Mouse (Mus musculus) forebrain, embryonic 14.5 days (tissue): ENCODE data around the gene Adipoq. TPM values are rescaled to one million over a fixed set of nuclear protein-coding genes. Genes with fewer than 3 reads are reported as not detected.
A peak's percentile ranks its signal among the peaks of the same experiment; 100 is the strongest.

Experiments used
- ATAC-seq: fragments of 200-750 bp; cut with Nextera tagmentation; 2 replicates; pipeline ENCODE4 v1.8.0; 2017; ENCODE audit warnings: mild to moderate bottlenecking, moderate library complexity
- DNase-seq: peaks from one replicate; pipeline ENCODE4 v3.0.0-alpha.2; 2015; ENCODE audit warnings: low spot score
- H3K27ac ChIP-seq: fragments of 300-500 bp; sonication (generic); 2 replicates; pipeline ENCODE4 v1.5.1; 2014; ENCODE audit warnings: low read depth, mild to moderate bottlenecking, control low read depth, low read length, moderate library complexity
- H3K27me3 ChIP-seq: fragments of 300-500 bp; sonication (generic); replicated peaks from 2 replicates; pipeline ENCODE4 v1.6.1; 2014; ENCODE audit warnings: low read length, control low read depth, mixed read lengths; ENCODE audit not compliant: control insufficient read depth, insufficient read depth
- H3K36me3 ChIP-seq: fragments of 300-500 bp; sonication (generic); 2 replicates; pipeline ENCODE4 v1.6.1; 2014; ENCODE audit warnings: low read length, control low read depth; ENCODE audit not compliant: control insufficient read depth, insufficient read depth
- H3K4me1 ChIP-seq: fragments of 300-500 bp; sonication (generic); 2 replicates; pipeline ENCODE4 v1.6.1; 2014; ENCODE audit warnings: antibody characterized with exemption, low read length, control low read depth; ENCODE audit not compliant: control insufficient read depth, insufficient read depth
- H3K4me2 ChIP-seq: fragments of 300-500 bp; sonication (generic); 2 replicates; pipeline ENCODE4 v1.6.1; 2014; ENCODE audit warnings: mild to moderate bottlenecking, control low read depth, low read length
- H3K4me3 ChIP-seq: fragments of 300-500 bp; sonication (generic); 2 replicates; pipeline ENCODE4 v1.5.1; 2014; ENCODE audit warnings: low read depth, low read length, control low read depth
- H3K9ac ChIP-seq: fragments of 300-500 bp; sonication (generic); 2 replicates; pipeline ENCODE4 v1.6.1; 2014; ENCODE audit warnings: mild to moderate bottlenecking, low read length, control low read depth, moderate library complexity
- H3K9me3 ChIP-seq: fragments of 300-500 bp; sonication (generic); replicated peaks from 2 replicates; pipeline ENCODE4 v1.6.1; 2016; ENCODE audit warnings: low read length, control low read depth, mixed read lengths; ENCODE audit not compliant: control insufficient read depth
- WGBS: fragments of 180-500 bp; shearing (Covaris S2); extraction: QIAGEN DNeasy Blood & Tissue Kit; methylation state at CpG from one replicate; pipeline ENCODE4 v1.1.7; 2014; 5-methylcytosine and 5-hydroxymethylcytosine counted together
- polyA plus RNA-seq: library from polyadenylated mRNA; unstranded; fragments of >200 nt; fragmentation: Nextera tagmentation; extraction: Ambion mirVana; gene quantifications from 2 replicates; pipeline ENCODE4 v1.2.1, GENCODE M21; 2014

Adipoq gene
- polyA plus RNA-seq, 1 experiment from 2014 or later = not detected

DNA sequence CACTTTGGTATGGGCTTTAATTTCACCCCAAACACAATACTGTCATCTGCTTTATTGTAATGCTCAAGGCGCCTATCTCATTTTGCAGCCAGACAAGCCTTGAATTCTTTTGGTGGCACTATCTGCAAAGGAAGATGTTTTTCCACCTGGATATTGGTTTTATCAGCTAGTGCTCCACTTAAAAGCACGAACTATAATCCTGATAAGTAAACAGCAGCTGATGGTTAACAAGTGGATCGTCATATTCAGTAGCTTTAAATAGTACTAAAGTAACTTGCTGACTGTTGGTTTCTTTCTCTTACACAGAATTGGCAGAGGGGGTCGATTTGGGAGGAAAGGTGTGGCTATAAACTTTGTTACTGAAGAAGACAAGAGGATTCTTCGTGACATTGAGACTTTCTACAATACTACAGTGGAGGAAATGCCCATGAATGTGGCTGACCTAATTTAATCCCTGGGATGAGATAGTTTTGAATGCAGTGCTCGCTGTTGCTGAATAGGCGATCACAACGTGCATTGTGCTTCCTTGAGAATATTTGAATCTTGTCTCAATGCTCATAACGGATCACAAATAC lies 33.4 kb upstream of the Adipoq start:
- ATAC-seq = no peak

DNA sequence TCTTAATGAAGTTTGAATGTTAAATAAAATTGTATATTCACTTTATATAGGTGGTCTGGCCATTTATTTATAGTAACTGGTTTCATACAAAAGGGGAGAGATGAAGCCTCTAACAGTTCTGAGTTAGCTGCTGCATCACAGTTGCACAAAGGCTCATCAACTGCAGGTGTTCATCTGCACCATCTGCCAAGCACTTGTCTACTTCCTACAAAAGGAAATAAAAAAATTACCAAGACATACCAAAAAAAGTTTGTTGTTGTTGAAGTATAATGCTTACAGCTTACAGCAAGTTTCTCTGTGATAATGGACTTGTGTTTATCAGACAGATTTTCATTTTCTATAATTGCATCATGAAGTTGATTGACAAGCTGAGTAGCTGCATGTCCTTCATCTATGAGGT lies 32.4 kb upstream of the Adipoq start:
- Histone ChIP-seq H3K27ac (no peak overlapping the region), H3K4me3 (no peak overlapping the region), H3K9ac (no peak overlapping the region), H3K27me3 (no peaks in the 10 kb centered on the region), H3K36me3 (peaks cover 79% of the 10 kb centered on the region), H3K4me2 (no peak overlapping the region), H3K4me1 (peaks cover 18% of the 10 kb centered on the region), H3K9me3 (no peaks in the 10 kb centered on the region)
- ATAC-seq (no peak), DNase-seq (no peak)

More for the DNA sequence above, 33.4 kb upstream of the Adipoq start:
- Histone ChIP-seq H3K4me3 (no peak overlapping the region), H3K27me3 (no peaks in the 10 kb centered on the region), H3K4me2 (no peak overlapping the region), H3K36me3 (peaks cover 83% of the 10 kb centered on the region), H3K9me3 (no peaks in the 10 kb centered on the region), H3K9ac (no peak overlapping the region), H3K4me1 (peaks cover 19% of the 10 kb centered on the region), H3K27ac (no peak overlapping the region)
- no peak for DNase-seq
- WGBS = 47% methylated on average over 9 of the region's 9 CpGs

DNA sequence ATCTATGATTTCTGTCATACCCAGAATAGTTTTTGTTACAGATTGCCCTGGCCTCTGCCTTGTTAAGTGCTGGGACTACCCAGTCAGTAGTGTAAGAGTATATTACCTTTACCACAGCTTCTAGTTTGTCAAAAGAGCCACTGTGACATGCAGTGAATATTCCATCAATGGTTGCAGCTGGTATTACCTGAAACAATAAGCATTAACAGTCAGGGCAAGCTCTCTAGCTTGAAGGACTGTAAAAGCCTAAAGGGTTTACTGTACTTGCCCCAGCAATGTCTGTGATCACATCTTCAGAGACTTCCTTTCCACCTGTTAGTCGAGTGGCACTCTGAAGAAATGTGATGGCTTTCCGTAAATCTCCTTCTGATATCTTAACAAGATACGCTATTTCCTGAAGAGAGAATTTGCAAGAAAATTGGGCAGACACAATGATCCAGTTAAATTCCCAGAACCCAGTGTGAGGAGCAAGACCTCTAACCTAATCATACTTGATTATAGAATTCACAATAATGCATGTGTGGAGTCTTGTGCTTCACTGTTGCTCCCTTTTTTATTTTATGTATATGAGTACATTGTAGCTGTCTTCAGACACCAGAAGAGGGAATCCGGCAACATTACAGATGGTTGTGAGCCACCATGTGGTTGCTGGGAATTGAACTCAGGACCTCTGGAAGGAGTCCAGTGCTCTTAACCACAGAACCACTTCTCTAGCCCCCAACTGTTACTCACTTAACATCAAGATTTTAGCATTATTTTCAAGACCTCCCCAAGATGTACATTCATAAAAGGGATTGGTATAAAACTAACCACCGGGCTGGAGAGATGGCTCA lies 31.8 kb upstream of the Adipoq start:
- peaks cover 72% of the 10 kb centered on the region for H3K36me3 ChIP-seq
- no peaks in the 10 kb centered on the region for H3K27me3 ChIP-seq
- H3K27ac ChIP-seq = no peak overlapping the region
- peaks cover 11% of the 10 kb centered on the region for H3K4me1 ChIP-seq
- 69% methylated on average over 5 of the region's 5 CpGs for WGBS
- H3K4me3 ChIP-seq = no peak overlapping the region
- DNase-seq = no peak
- peak; percentile 27; the same call in 1 of the 2 replicates for ATAC-seq
- no peak overlapping the region for H3K9ac ChIP-seq
- H3K9me3 ChIP-seq = no peaks in the 10 kb centered on the region
- H3K4me2 ChIP-seq = no peak overlapping the region

DNA sequence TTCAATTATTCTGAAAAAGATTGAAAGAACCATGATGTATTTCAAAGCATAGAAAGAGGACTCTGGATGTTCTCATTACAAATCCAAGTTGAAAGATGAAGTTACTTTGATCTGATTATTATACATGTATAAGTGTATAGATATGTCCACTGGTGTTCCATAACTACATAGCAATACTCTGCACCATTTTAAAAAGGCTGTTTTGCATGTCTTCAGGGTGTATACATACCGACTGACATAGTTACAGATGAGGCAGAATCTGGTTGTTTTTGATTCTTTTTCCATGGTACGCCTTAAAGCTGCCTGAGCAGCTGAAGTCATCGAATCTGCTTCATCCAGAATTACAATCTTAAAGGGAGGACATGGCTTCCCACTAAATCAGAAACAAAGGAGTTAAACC lies 30.9 kb upstream of the Adipoq start:
- no peaks in the 10 kb centered on the region for H3K27me3 ChIP-seq
- no peak overlapping the region for H3K9ac ChIP-seq

DNA sequence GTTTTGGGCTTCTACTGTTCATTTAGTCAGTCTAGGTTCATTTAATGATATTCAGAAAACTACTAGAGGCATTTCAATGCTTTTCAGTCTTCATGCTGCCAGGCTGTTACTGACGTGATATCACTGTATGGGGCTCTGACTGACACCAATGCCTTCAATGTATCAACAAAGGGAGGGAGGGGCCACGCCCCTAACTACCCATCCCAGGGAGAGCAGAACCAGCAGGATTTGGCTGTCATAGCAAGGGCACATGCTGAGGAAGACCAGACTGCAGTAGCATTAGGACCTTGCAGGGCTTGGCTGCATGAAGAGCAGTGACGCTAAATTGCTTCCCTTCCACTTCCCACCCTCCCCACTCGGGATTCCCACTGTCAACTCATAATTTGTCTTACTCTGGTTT lies 29.2 kb upstream of the Adipoq start:
- 75% methylated on average over 4 of the region's 4 CpGs for WGBS
- no peak overlapping the region for H3K4me3 ChIP-seq
- no peaks in the 10 kb centered on the region for H3K9me3 ChIP-seq
- H3K27ac ChIP-seq = no peak overlapping the region
- H3K9ac ChIP-seq = no peak overlapping the region
- peaks cover 59% of the 10 kb centered on the region for H3K36me3 ChIP-seq
- no peak for ATAC-seq
- DNase-seq = no peak
- H3K4me1 ChIP-seq = no peaks in the 10 kb centered on the region
- no peak overlapping the region for H3K4me2 ChIP-seq
- H3K27me3 ChIP-seq = no peaks in the 10 kb centered on the region

More for the DNA sequence above, 30.9 kb upstream of the Adipoq start:
- Histone ChIP-seq H3K4me1 (peaks cover 5% of the 10 kb centered on the region; the same call in 1 of the 2 replicates), H3K4me2 (no peak overlapping the region), H3K27ac (no peak overlapping the region), H3K9me3 (no peaks in the 10 kb centered on the region), H3K36me3 (peaks cover 69% of the 10 kb centered on the region), H3K4me3 (no peak overlapping the region)
- 86% methylated on average over 3 of the region's 3 CpGs for WGBS
- ATAC-seq (no peak; the same call in 1 of the 2 replicates), DNase-seq (no peak)

DNA sequence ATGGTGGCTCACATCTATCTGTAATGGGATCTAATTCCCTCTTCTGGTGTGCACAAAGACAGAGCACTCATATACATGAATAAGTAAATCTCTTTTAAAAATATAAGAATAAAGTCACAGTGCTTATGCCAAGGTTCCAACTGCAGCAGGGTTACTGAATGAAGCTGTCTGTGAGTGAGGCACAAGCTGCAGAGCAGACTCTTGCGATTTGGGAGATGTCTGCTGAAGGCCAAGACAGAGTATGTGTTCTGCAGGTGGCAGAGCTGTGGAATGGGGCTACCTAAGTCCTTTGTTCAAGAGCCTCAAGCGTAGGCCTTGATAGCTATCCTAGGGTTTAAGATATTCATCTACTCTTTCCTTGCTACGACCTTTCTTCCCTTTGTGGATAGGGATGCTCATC lies 23.9 kb upstream of the Adipoq start:
- no peaks in the 10 kb centered on the region for H3K27me3 ChIP-seq
- H3K27ac ChIP-seq = no peak overlapping the region
- no peaks in the 10 kb centered on the region for H3K9me3 ChIP-seq
- WGBS = 91% methylated on average over 3 of the region's 3 CpGs
- peaks cover 30% of the 10 kb centered on the region for H3K36me3 ChIP-seq
- ATAC-seq (no peak), DNase-seq (no peak)
- H3K4me2 ChIP-seq = no peak overlapping the region
- H3K4me3 ChIP-seq = no peak overlapping the region
- H3K9ac ChIP-seq = no peak overlapping the region
- peaks cover 6% of the 10 kb centered on the region; the same call in 1 of the 2 replicates for H3K4me1 ChIP-seq

DNA sequence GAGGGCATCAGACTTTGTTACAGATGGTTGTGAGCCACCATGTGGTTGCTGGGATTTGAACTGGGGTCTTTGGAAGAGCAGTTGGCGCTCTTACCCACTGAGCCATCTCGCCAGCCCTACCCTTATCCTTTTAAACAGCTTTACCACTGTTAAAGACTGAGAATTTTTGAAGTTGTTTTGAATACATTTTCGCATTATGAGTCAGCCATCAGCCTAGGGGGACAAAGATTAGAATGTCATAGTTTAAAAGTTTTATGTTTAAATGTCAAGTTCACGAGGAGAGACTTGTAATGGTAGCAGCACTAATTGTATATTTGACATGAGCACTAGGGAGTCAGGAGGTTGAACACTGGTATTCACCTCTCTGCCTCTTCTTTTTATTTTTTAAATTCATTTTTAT lies 23.2 kb upstream of the Adipoq start:
- Histone ChIP-seq H3K36me3 (peaks cover 24% of the 10 kb centered on the region), H3K27ac (no peak overlapping the region), H3K4me1 (peaks cover 6% of the 10 kb centered on the region; the same call in 1 of the 2 replicates), H3K9ac (no peak overlapping the region), H3K4me3 (no peak overlapping the region), H3K27me3 (no peaks in the 10 kb centered on the region), H3K9me3 (no peaks in the 10 kb centered on the region), H3K4me2 (no peak overlapping the region)
- DNase-seq = no peak
- ATAC-seq = no peak
- 93% methylated on average over 4 of the region's 4 CpGs for WGBS

DNA sequence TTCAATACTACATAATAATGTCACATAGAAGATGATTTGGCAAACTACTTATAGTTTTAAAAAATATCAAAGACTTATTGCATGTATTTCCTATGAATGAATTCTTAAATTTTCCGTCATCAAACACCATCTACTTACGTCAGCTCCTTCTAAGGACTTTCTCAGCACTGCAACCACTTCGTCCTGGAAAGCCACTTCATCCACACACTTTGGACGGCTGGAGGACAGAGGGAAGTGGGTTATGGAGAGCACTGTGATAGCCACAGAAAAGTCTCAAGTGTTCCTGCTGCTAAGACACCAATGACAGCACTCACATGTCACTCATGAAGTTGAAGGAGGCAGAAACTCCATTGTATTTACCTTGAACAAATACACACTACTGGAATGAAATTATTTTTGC lies 21.9 kb upstream of the Adipoq start:
- no peak overlapping the region for H3K9ac ChIP-seq
- no peak for DNase-seq
- no peak overlapping the region for H3K27ac ChIP-seq
- peaks cover 24% of the 10 kb centered on the region for H3K36me3 ChIP-seq
- no peaks in the 10 kb centered on the region for H3K9me3 ChIP-seq
- no peak overlapping the region for H3K4me2 ChIP-seq
- no peaks in the 10 kb centered on the region for H3K27me3 ChIP-seq
- no peak for ATAC-seq
- 93% methylated on average over 4 of the region's 4 CpGs for WGBS
- peaks cover 6% of the 10 kb centered on the region; the same call in 1 of the 2 replicates for H3K4me1 ChIP-seq
- H3K4me3 ChIP-seq = no peak overlapping the region

DNA sequence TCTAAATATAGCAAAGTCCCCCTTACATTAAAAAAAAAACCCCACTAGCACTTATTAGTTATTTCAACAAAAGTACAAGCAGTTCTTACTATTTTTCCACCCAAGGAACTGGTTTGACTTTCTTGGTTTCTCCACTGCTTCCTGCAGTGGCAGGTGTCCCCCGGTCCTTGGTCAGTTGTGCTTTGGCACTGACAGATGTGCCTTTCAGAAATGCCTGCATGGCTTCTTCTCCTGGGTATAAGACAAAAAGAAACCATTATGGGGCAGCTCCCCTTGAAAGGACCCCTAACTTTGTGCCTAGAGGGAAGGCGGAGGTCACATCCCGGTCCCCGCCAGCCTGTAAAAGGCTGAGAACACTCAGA lies 19.0 kb upstream of the Adipoq start:
- Histone ChIP-seq H3K9me3 (no peaks in the 10 kb centered on the region), H3K4me2 (peak overlapping the region; percentile 91), H3K4me1 (peaks cover 6% of the 10 kb centered on the region; the same call in 1 of the 2 replicates), H3K9ac (peak overlapping the region; percentile 92), H3K27me3 (no peaks in the 10 kb centered on the region), H3K36me3 (peaks cover 11% of the 10 kb centered on the region), H3K27ac (peak overlapping the region; percentile 95; the same call in 1 of the 2 replicates), H3K4me3 (peak overlapping the region; percentile 73)
- WGBS = 3% methylated on average over 4 of the region's 4 CpGs
- DNase-seq = no peak
- no peak for ATAC-seq
